Mouse (Mus musculus) adrenal gland, adult 8-10 months (tissue): ENCODE measurements around the gene Tepsin. TPM values are rescaled to one million over a fixed set of nuclear protein-coding genes. Genes with fewer than 3 reads are reported as not detected.

Source experiments
- DNase-seq: peaks from one replicate; pipeline ENCODE4 v3.0.0; 2022
- total RNA-seq, 4 experiments: library from RNA; stranded (reverse); gene quantifications; 2 replicates each; pipeline ENCODE4 v1.2.4; 2022

The Tepsin gene
- total RNA-seq, 4 experiments from 2014 or later = 15.2 to 19.1 (median 15.7) TPM

- no peak for DNase-seq
Observed at GRCm38 (mm10) chr11:120110554-120110953, 12.0 kb upstream of the Tepsin start.

GRCm38 (mm10) chr11:120109558-120110210 is 11.2 kb upstream of the Tepsin start:
- DNase-seq = no peak

GRCm38 (mm10) chr11:120107796-120108195 is 9.3 kb upstream of the Tepsin start:
- DNase-seq = no peak

- no peak for DNase-seq
Observed at GRCm38 (mm10) chr11:120107026-120107425, 8.5 kb upstream of the Tepsin start.

- DNase-seq = peak; percentile 63
Observed at GRCm38 (mm10) chr11:120103431-120103997, 5.0 kb upstream of the Tepsin start.

- DNase-seq = no peak
Observed at GRCm38 (mm10) chr11:120101036-120101435, 2.5 kb upstream of the Tepsin start.

- peak; percentile 77 for DNase-seq
Observed at GRCm38 (mm10) chr11:120092817-120093591, 5.5 kb downstream of the Tepsin start.

- DNase-seq = no peak
Observed at GRCm38 (mm10) chr11:120090661-120091060, 7.9 kb downstream of the Tepsin start.

GRCm38 (mm10) chr11:120086702-120087152 is 11.8 kb downstream of the Tepsin start, which contains the start of gene Cep131:
Gene Cep131, minus strand, starts transcription at chr11:120086827.
- DNase-seq = peak; percentile 98

- DNase-seq = no peak
Observed at GRCm38 (mm10) chr11:120085891-120086627, 12.5 kb downstream of the Tepsin start.

GRCm38 (mm10) chr11:120080282-120080681 is 18.2 kb downstream of the Tepsin start:
- DNase-seq = no peak

GRCm38 (mm10) chr11:120076191-120076590 is 22.3 kb downstream of the Tepsin start:
- peak; percentile 89 for DNase-seq

- no peak for DNase-seq
Observed at GRCm38 (mm10) chr11:120072986-120073647, 25.4 kb downstream of the Tepsin start.

- peak; percentile 85 for DNase-seq
Observed at GRCm38 (mm10) chr11:120071731-120072320, 26.7 kb downstream of the Tepsin start.

- DNase-seq = no peak
Observed at GRCm38 (mm10) chr11:120071065-120071464, 27.5 kb downstream of the Tepsin start.

- peak; percentile 81 for DNase-seq
Observed at GRCm38 (mm10) chr11:120070286-120070930, 28.1 kb downstream of the Tepsin start.

GRCm38 (mm10) chr11:120069261-120069660 is 29.3 kb downstream of the Tepsin start:
- DNase-seq = no peak

GRCm38 (mm10) chr11:120067834-120068233 is 30.7 kb downstream of the Tepsin start:
- DNase-seq = no peak

- DNase-seq = no peak
Observed at GRCm38 (mm10) chr11:120065291-120065690, 33.2 kb downstream of the Tepsin start.

- DNase-seq = no peak
Observed at GRCm38 (mm10) chr11:120064668-120065040, 33.9 kb downstream of the Tepsin start.

- DNase-seq = no peak
Observed at GRCm38 (mm10) chr11:120064006-120064667, 34.4 kb downstream of the Tepsin start.
